Mouse (Mus musculus) adrenal gland, postnatal 10 days (tissue): ENCODE measurements around the gene Apoc3. TPM values are rescaled to one million over a fixed set of nuclear protein-coding genes. Genes with fewer than 3 reads are reported as not detected.
A peak's percentile ranks its signal among the peaks of the same experiment; 100 is the strongest.

ENCODE experiments used
- DNase-seq: peaks from one replicate; pipeline ENCODE4 v3.0.0; 2021; ENCODE audit warnings: mixed read lengths
- total RNA-seq, 2 experiments: library from RNA; stranded (reverse); gene quantifications; 2 replicates each; pipeline ENCODE4 v1.2.3; 2021

Gene Apoc3
- total RNA-seq, 2 experiments from 2014 or later, result 25.1 to 63.1 TPM

- no peak for DNase-seq
Measured at GRCm38 (mm10) chr9:46194809-46195208, 40.6 kb downstream of the Apoc3 start.

- DNase-seq, result no peak
Measured at GRCm38 (mm10) chr9:46192642-46193041, 42.8 kb downstream of the Apoc3 start.

GRCm38 (mm10) chr9:46191644-46192043 is 43.8 kb downstream of the Apoc3 start:
- DNase-seq, result no peak

GRCm38 (mm10) chr9:46191234-46191633 is 44.2 kb downstream of the Apoc3 start:
- no peak for DNase-seq

GRCm38 (mm10) chr9:46189381-46189780 is 46.1 kb downstream of the Apoc3 start:
- no peak for DNase-seq

- DNase-seq, result no peak
Measured at GRCm38 (mm10) chr9:46188956-46189355, 46.5 kb downstream of the Apoc3 start.

GRCm38 (mm10) chr9:46188370-46188769 is 47.1 kb downstream of the Apoc3 start:
- no peak for DNase-seq

- no peak for DNase-seq
Measured at GRCm38 (mm10) chr9:46186387-46186786, 49.0 kb downstream of the Apoc3 start.

- peak; percentile 47 for DNase-seq
Measured at GRCm38 (mm10) chr9:46185191-46185590, 50.2 kb downstream of the Apoc3 start.

GRCm38 (mm10) chr9:46184542-46184941 is 50.9 kb downstream of the Apoc3 start:
- DNase-seq, result no peak

Other genes with a start within 250 kb of the Apoc3 start
- 100 to 1,000 TPM; 118 to 119 TPM for gene Pafah1b2, start 222.9 kb downstream of the Apoc3 start, total RNA-seq
- 10 to 100 TPM; 50.2 to 55.1 TPM for gene Sik3, start 222.8 kb downstream of the Apoc3 start, total RNA-seq
- gene Apoa1, start 7.1 kb downstream of the Apoc3 start, total RNA-seq, result 1,000 to 10,000 TPM; 1,779 to 4,788 TPM
- 1 to 10 TPM; 2.9 to 8.5 TPM for gene Apoa4, start 5.1 kb upstream of the Apoc3 start, total RNA-seq
- gene Apoa5, start 33.0 kb upstream of the Apoc3 start, total RNA-seq, result 10 to 100 TPM; 31.4 to 92.9 TPM
- 10 to 100 TPM; 28.9 to 35.5 TPM for gene Zpr1, start 37.4 kb upstream of the Apoc3 start, total RNA-seq
- 10 to 100 TPM in 1 of 2 experiments, 1 to 10 TPM in 1; 9.5 to 10.4 TPM for gene Bud13, start 47.4 kb upstream of the Apoc3 start, total RNA-seq
- not detected for gene 4931429L15Rik, start 84.3 kb upstream of the Apoc3 start, total RNA-seq